Mouse (Mus musculus): Measurements from ENCODE around the gene B4gat1.

DNA sequence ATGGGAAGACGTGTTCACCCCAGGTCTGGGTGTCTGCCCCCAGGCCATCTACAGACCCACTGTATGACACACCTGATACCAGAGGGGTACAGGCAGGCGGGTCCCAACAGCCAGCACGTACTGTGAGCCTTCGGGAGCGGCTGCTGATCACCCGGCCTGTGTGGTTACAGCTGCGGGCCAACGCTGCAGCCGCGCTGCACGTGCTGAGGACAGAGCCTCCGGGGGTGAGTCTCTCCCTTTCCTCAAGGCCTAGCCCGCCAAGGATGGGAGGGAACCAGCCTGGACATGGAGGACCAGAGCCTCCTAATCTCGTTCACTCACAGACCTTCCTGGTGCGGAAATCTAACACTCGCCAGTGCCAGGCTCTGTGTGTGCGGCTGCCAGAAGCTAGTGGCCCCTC, 12.4 kb downstream of the B4gat1 start:
- TF ChIP-seq MAFK (IDR thresholded peaks at IDR 0.05; ENCODE audit: insufficient read depth, low read depth, low read length) (no peak), ZNF384 (IDR thresholded peaks at IDR 0.05; ENCODE audit: low read depth, low read length) (no peak), CHD2 (IDR thresholded peaks at IDR 0.05; ENCODE audit: low read depth, low read length) (no peak), HCFC1 (IDR thresholded peaks at IDR 0.05; ENCODE audit: borderline replicate concordance, insufficient read depth, low read length) (no peak)

All from ES-E14 (cell line).